Mouse (Mus musculus) cerebellum, adult 9-11 months (tissue): ENCODE data around the gene Klc1.
A peak's percentile ranks its signal among the peaks of the same experiment; 100 is the strongest.

ENCODE experiments used
- DNase-seq: peaks from one replicate; pipeline ENCODE4 v3.0.0; 2022

Klc1 gene

GRCm38 (mm10) chr12:111814769-111815762 lies 56.4 kb downstream of the Klc1 start:
- peak; percentile 49 for DNase-seq

- no peak for DNase-seq
Observed at GRCm38 (mm10) chr12:111816528-111816927, 57.9 kb downstream of the Klc1 start.

- DNase-seq, result no peak
Observed at GRCm38 (mm10) chr12:111816967-111817366, 58.3 kb downstream of the Klc1 start.

- DNase-seq, result no peak
Observed at GRCm38 (mm10) chr12:111817991-111818390, 59.3 kb downstream of the Klc1 start.

DNA sequence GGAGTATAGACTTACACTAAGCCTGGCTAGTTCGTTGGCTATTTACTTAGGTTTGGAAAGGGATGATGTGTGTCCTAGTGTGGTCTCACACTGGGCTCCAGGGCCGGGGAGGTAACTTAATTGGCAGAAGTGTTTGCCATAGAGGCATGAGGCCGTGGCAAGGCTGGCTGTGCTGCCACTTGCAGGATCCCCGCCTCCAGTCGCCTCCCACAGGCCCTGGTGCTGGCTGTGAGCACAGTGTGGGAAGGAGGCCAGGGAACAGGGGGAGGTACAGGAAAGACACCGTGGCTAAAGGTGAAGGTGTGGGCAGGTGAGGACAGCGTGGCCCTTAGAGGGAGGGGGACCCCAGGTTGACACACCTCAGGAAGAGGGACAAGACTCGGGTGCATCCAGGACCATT lies 61.3 kb downstream of the Klc1 start:
- DNase-seq, result peak; percentile 60

GRCm38 (mm10) chr12:111820708-111821107 lies 62.1 kb downstream of the Klc1 start:
- DNase-seq, result no peak

DNA sequence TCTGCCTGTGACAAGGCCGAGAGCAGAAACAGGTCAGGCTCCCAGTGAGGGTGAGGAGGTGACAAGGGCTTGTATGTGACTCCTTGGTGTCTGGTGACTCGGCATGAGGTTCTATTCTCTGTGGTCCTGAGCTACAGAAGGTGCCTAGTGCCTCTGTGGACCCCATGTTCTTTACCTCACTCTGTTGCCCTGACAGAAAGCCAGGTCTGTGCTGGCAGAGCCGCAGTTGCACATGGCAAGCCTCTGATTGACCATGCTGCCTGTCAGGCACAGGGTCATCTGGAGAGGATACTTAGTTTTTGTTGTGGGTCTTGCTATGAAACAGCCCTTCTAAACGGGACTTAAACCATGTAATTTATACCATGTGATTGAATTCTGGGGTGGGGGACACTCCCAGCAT lies 63.3 kb downstream of the Klc1 start:
- DNase-seq, result no peak

GRCm38 (mm10) chr12:111827556-111827955 lies 68.9 kb downstream of the Klc1 start:
- no peak for DNase-seq

DNA sequence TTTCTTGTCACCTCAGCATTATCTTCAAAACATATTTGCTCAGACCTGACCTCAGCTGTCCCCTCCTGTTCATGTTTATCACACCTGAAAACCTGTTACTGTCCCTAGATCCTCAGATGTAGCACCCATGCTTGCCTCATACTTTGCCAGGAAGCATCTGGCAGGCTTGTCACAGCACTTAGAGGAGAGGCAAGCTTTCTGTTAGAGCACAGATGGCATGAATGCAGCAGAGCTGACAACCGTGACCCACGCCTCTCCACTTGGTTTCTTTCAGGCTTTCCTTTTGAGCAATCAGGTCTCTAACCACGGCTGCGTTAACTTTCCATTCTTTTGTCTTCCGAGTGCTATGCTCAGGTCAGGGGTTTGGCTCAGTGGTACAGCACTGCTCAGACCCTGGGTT lies 70.8 kb downstream of the Klc1 start:
- no peak for DNase-seq

GRCm38 (mm10) chr12:111829954-111830353 lies 71.3 kb downstream of the Klc1 start:
- peak; percentile 74 for DNase-seq

GRCm38 (mm10) chr12:111830375-111830774 lies 71.7 kb downstream of the Klc1 start:
- no peak for DNase-seq

- no peak for DNase-seq
Observed at GRCm38 (mm10) chr12:111832643-111833042, 74.0 kb downstream of the Klc1 start.

DNA sequence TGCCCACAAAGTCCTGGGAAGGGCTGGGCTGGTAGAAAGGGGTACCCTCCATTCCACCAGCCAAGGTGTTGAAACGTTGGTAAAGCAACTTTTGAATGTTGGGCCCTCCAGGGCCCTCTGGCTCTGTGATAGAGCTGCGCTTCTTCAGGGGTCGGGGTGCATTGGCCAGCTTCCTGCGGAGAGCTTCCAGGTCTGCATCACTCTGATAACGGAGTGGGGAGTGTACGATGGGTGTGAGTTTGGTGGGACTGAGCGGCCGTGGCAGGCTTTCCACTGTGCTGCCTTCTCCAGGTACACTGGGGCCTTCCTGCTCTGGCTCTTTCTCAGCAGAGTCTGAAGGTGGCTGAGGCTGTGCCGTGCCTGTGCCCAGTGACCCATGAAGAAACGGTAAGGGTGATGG lies 74.8 kb downstream of the Klc1 start:
- no peak for DNase-seq

GRCm38 (mm10) chr12:111842565-111843433 lies 84.2 kb downstream of the Klc1 start:
- no peak for DNase-seq

DNA sequence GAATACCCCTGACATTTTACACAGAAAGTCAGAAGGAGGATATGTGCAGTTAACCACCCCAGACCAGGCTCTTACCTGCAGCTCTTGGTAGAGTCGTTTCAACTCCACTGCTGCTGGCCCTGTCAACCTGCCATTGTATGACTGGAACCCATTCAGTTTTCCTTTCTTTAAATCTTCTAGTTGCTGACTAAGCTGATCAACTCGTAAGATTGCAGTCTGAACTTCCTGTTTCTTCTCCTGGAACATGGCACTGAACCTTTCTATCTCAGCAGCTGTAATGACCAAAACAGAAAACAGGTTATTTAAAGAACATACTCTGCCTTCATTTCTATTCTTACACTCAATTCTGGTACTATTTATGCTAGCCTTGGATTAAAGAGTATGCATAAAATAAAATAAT lies 84.8 kb downstream of the Klc1 start:
- DNase-seq, result no peak

DNA sequence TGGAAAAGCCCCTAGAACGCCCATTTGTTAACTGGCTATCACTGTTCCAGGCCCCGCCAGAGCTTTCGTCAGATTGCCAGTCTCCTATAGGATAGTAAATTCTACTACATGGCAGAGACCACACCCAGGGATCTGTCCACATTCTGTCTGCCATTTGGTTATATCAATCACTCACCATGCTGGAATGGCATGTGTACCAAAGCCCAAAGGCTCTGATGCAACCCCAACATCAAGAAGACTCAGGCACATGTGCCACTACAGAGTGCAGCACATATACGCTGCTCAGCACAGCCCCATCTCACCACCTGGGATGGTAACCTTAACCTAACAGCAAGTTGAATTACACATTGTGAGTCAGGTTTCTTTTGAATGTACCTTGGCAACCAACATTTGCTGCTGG lies 87.3 kb downstream of the Klc1 start:
- DNase-seq, result no peak

DNA sequence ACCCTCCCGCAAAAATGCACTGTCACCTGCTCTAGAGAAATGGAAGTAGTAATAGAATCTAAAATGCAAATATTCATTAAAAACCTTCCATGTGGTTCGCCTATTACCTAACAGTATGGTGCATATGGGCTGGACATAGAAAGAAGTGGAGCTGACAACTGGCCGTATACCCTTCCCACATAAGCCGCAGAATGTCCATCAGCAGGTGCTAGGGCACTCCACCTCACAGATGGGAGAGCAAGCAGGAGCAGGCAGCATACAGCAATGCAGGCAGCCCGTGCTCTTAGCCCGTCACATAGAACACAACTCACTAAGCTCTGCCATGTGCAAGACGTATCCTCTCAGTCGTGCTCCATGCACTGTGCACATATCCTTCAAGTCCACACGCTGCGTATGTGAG lies 88.2 kb downstream of the Klc1 start:
- no peak for DNase-seq

- peak; percentile 50 for DNase-seq
Observed at GRCm38 (mm10) chr12:111848300-111848798, 89.7 kb downstream of the Klc1 start.

GRCm38 (mm10) chr12:111851235-111851634 lies 92.6 kb downstream of the Klc1 start:
- no peak for DNase-seq

- no peak for DNase-seq
Observed at GRCm38 (mm10) chr12:111851745-111852144, 93.1 kb downstream of the Klc1 start.

- no peak for DNase-seq
Observed at GRCm38 (mm10) chr12:111853011-111853436, 94.4 kb downstream of the Klc1 start.

DNA sequence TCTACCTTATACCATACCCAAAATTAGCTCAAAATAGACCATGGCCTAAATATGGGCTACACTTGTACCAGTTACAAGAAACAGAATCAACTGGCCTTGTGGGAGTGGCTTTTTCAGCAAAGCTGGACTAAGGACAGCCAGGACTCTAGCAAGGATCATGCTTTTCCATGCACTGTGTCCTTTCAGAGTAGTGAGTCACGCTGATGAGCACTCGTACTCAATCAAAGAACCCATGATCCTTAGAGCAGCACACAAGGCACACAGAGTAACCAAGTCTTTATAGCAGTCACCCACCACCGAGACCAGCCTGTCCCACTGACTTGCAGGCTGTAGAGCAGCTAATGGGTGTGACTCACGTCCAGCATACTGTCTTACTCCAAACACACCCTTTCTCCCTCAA lies 94.9 kb downstream of the Klc1 start:
- DNase-seq, result no peak

GRCm38 (mm10) chr12:111855448-111855847 lies 96.8 kb downstream of the Klc1 start:
- no peak for DNase-seq
